Mouse (Mus musculus) CH12.LX (cell line): ENCODE measurements around the gene Ppp4r4. TPM values are rescaled to one million over a fixed set of nuclear protein-coding genes. Genes with fewer than 3 reads are reported as not detected.

ENCODE experiments used
- DNase-seq: peaks from one replicate; pipeline ENCODE4 v3.0.0-alpha.2; 2013; ENCODE audit errors: extremely low read depth
- H3K27ac ChIP-seq: 2 replicates; pipeline ENCODE4 v1.5.1; 2012; ENCODE audit warnings: low read depth, mild to moderate bottlenecking, control low read depth, moderate library complexity; ENCODE audit not compliant: insufficient read depth
- H3K27me3 ChIP-seq: replicated peaks from 2 replicates; pipeline ENCODE3; 2012; ENCODE audit warnings: inconsistent platforms
- H3K36me3 ChIP-seq, 2 experiments: replicated peaks in 1 of 2; 2 replicates each; pipeline versions ENCODE3 to v1.6.1; 2012; ENCODE audit warnings: inconsistent platforms in 1 of 2, low read length in 1 of 2, mild to moderate bottlenecking in 1 of 2, mixed read lengths in 1 of 2, moderate library complexity in 1 of 2; ENCODE audit not compliant: control insufficient read depth in 1 of 2, insufficient read depth in 1 of 2
- H3K4me1 ChIP-seq, 2 experiments: 2 replicates each; pipeline ENCODE4 v1.6.1; 2012; ENCODE audit warnings: inconsistent platforms in 1 of 2, moderate library complexity in 1 of 2; ENCODE audit not compliant: insufficient read depth in 2 of 2, control insufficient read depth in 1 of 2
- H3K4me2 ChIP-seq: 2 replicates; pipeline ENCODE4 v1.6.1; 2012; ENCODE audit warnings: low read depth, mild to moderate bottlenecking, control low read depth; ENCODE audit not compliant: poor library complexity, insufficient read depth, severe bottlenecking
- H3K4me3 ChIP-seq, 3 experiments: fragments of 150-350 bp in 1 of 3; sonication (generic) in 1 of 3; replicated peaks in 1 of 3; 2 replicates each; pipeline versions ENCODE3 to v1.5.1; 2011 to 2012; ENCODE audit warnings: low read depth in 2 of 3, low read length in 2 of 3, mild to moderate bottlenecking in 2 of 3, moderate library complexity in 2 of 3, control low read depth in 1 of 3, improper control_type of control experiment in 1 of 3, inconsistent platforms in 1 of 3, mixed read lengths in 1 of 3; ENCODE audit not compliant: poor library complexity in 1 of 3
- H3K79me2 ChIP-seq: replicated peaks from 2 replicates; pipeline ENCODE4 v1.6.1; 2012; ENCODE audit warnings: mild to moderate bottlenecking, moderate library complexity; ENCODE audit not compliant: control insufficient read depth, poor library complexity, insufficient read depth, severe bottlenecking; ENCODE audit errors: extremely low read depth
- H3K9ac ChIP-seq: 2 replicates; pipeline ENCODE4 v1.6.1; 2012; ENCODE audit warnings: low read depth, mild to moderate bottlenecking, control low read depth, moderate library complexity; ENCODE audit not compliant: insufficient read depth
- H3K9me3 ChIP-seq: replicated peaks from 2 replicates; pipeline ENCODE3; 2012; ENCODE audit warnings: low read length, inconsistent platforms, mixed read lengths
- CHD2 ChIP-seq: IDR thresholded peaks from 2 replicates; pipeline ENCODE4 v1.6.1; 2011; ENCODE audit warnings: low read length, improper control_type of control experiment
- CTCF ChIP-seq, 2 experiments: IDR thresholded peaks in 1 of 2; conservative IDR thresholded peaks in 1 of 2; 2 replicates each; pipeline ENCODE4 v1.5.1; 2011 to 2012; ENCODE audit warnings: low read depth in 2 of 2, low read length in 2 of 2, improper control_type of control experiment in 1 of 2, inconsistent platforms in 1 of 2, mild to moderate bottlenecking in 1 of 2, moderate library complexity in 1 of 2
- ETS1 ChIP-seq: conservative IDR thresholded peaks from 2 replicates; pipeline ENCODE4 v1.6.1; 2012; ENCODE audit warnings: low read depth, mild to moderate bottlenecking, inconsistent platforms, low read length, improper control_type of control experiment, moderate library complexity
- JUN ChIP-seq: IDR thresholded peaks from 2 replicates; pipeline ENCODE4 v1.6.1; 2011; ENCODE audit warnings: low read depth, mild to moderate bottlenecking, low read length, improper control_type of control experiment, moderate library complexity; ENCODE audit not compliant: insufficient read depth
- JUND ChIP-seq: conservative IDR thresholded peaks from 2 replicates; pipeline ENCODE4 v1.6.1; 2011; ENCODE audit warnings: low read depth, low read length, improper control_type of control experiment
- KAT2A ChIP-seq: IDR thresholded peaks from 2 replicates; pipeline ENCODE4 v1.6.1; 2012; ENCODE audit warnings: low read length, improper control_type of control experiment, inconsistent platforms; ENCODE audit not compliant: insufficient replicate concordance
- MAZ ChIP-seq: IDR thresholded peaks from 2 replicates; pipeline ENCODE4 v1.6.1; 2012; ENCODE audit warnings: low read depth, mild to moderate bottlenecking, inconsistent platforms, low read length, improper control_type of control experiment, moderate library complexity
- NELFE ChIP-seq: IDR thresholded peaks from 2 replicates; pipeline ENCODE4 v1.6.1; 2011; ENCODE audit warnings: low read depth, low read length, improper control_type of control experiment
- NRF1 ChIP-seq: IDR thresholded peaks from 2 replicates; pipeline ENCODE4 v1.6.1; 2014; ENCODE audit warnings: low read depth, mild to moderate bottlenecking, inconsistent platforms, low read length, improper control_type of control experiment, moderate library complexity
- POLR2AphosphoS2 ChIP-seq: IDR thresholded peaks from 2 replicates; pipeline ENCODE4 v1.6.1; 2011; ENCODE audit warnings: low read depth, low read length, improper control_type of control experiment
- RAD21 ChIP-seq: IDR thresholded peaks from 2 replicates; pipeline ENCODE4 v1.6.1; 2011; ENCODE audit warnings: low read depth, mild to moderate bottlenecking, low read length, improper control_type of control experiment, moderate library complexity
- SIN3A ChIP-seq: IDR thresholded peaks from 2 replicates; pipeline ENCODE4 v1.6.1; 2012; ENCODE audit warnings: low read length, improper control_type of control experiment, inconsistent platforms
- SMC3 ChIP-seq: IDR thresholded peaks from 2 replicates; pipeline ENCODE4 v1.6.1; 2011; ENCODE audit warnings: low read depth, low read length, improper control_type of control experiment
- TCF12 ChIP-seq: IDR thresholded peaks from 2 replicates; pipeline ENCODE4 v1.6.1; 2014; ENCODE audit warnings: low read depth, mild to moderate bottlenecking, inconsistent platforms, low read length, improper control_type of control experiment
- UBTF ChIP-seq: IDR thresholded peaks from 2 replicates; pipeline ENCODE4 v1.6.1; 2012; ENCODE audit warnings: low read depth, mild to moderate bottlenecking, inconsistent platforms, low read length, improper control_type of control experiment, moderate library complexity
- USF1 ChIP-seq: IDR thresholded peaks from 2 replicates; pipeline ENCODE4 v1.6.1; 2014; ENCODE audit warnings: low read depth, mild to moderate bottlenecking, inconsistent platforms, low read length, improper control_type of control experiment
- USF2 ChIP-seq: conservative IDR thresholded peaks from 2 replicates; pipeline ENCODE4 v1.6.1; 2011; ENCODE audit warnings: low read depth, low read length, improper control_type of control experiment
- ZKSCAN1 ChIP-seq: IDR thresholded peaks from 2 replicates; pipeline ENCODE4 v1.6.1; 2012; ENCODE audit warnings: low read depth, inconsistent platforms, low read length, improper control_type of control experiment, borderline replicate concordance
- ZNF384 ChIP-seq: IDR thresholded peaks from 2 replicates; pipeline ENCODE4 v1.6.1; 2012; ENCODE audit warnings: low read depth, low read length, improper control_type of control experiment, inconsistent platforms
- dilution Hi-C: fragments of 300-500 bp; cut with MboI; formaldehyde crosslinking; loops from 2 replicates; pipeline ENCODE4 v1.14.3; 2020; ENCODE audit warnings: low sequenced_read_pairs; ENCODE audit not compliant: extremely low pct_unique_long_range_greater_than_20kb, extremely low pct_ligation_motif_present
- in situ Hi-C: fragments of 300-500 bp; cut with MboI; formaldehyde crosslinking; loops from 3 replicates; pipeline ENCODE4 v1.14.3; 2019; ENCODE audit warnings: low sequenced_read_pairs, low pct_ligation_motif_present, low pct_unique_long_range_greater_than_20kb, mixed read lengths
- polyA plus RNA-seq: library from polyadenylated mRNA; unstranded; fragments of >175 nt; gene quantifications from 2 replicates; pipeline ENCODE4 v1.2.1, GENCODE M21; 2012; ENCODE audit warnings: low read depth; ENCODE audit not compliant: insufficient read length
- total RNA-seq, 2 experiments: library from RNA; depleted of rRNA; stranded (reverse); fragments of 300-350 nt in 1 of 2; fragments of >200 nt in 1 of 2; gene quantifications; 2 replicates each; pipeline ENCODE4 v1.2.3; 2012 to 2014

Gene Ppp4r4
- total and polyA plus RNA-seq, 3 experiments: 0.38 to 1.7 (median 0.68) TPM

DNA sequence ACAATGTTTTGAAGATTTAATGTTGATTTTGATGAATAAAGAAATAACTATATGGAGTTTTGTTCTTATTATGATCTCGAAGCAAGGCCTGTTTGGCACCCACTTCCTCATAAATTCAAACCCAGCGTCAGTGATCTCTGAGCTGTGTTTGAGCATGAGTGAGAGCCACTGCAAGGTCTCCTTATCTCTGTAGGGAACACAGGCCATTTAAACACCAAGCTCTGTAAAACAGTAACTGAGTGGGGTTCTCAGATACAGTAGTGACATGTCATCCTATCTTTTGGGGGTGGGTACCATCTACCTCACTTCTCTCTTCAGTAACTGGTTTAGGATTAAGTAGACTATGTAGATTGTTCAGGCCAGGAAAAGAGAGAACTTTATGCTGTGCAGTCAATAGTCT, 20.4 kb downstream of the Ppp4r4 start:
- Histone ChIP-seq H3K4me1 (peaks cover 3 to 22% of the 10 kb centered on the region in 2 experiments; a peak in 3 of 4 replicates), H3K4me3 (no peak overlapping the region), H3K27ac (no peak overlapping the region)
- in situ Hi-C loops: loop anchor here (10.0 kb wide), 1 partner anchor 128 kb away; the partner anchor contains the start of gene Ddx24
- no peak for TF ChIP-seq ZKSCAN1
- TF ChIP-seq JUND: no peak
- no peak for TF ChIP-seq POLR2AphosphoS2
- no peak for TF ChIP-seq UBTF
- no peak for TF ChIP-seq NRF1
- TF ChIP-seq USF2: no peak
- no peak for TF ChIP-seq KAT2A
- TF ChIP-seq, all 38 proteins: peak for 0
- Histone ChIP-seq H3K36me3 (no peaks in the 10 kb centered on the region), H3K79me2 (no peaks in the 10 kb centered on the region), H3K9me3 (no peaks in the 10 kb centered on the region), H3K27me3 (no peaks in the 10 kb centered on the region), H3K9ac (no peak overlapping the region), H3K4me2 (no peak overlapping the region)
- no peak for DNase-seq
- dilution Hi-C loops: no loop called here

GRCm38 (mm10) chr12:103553497-103553896, 21.4 kb downstream of the Ppp4r4 start:
- Histone ChIP-seq H3K9me3 (no peaks in the 10 kb centered on the region), H3K27ac (no peak overlapping the region), H3K79me2 (no peaks in the 10 kb centered on the region), H3K4me3 (no peak overlapping the region), H3K4me2 (no peak overlapping the region), H3K27me3 (no peaks in the 10 kb centered on the region), H3K9ac (no peak overlapping the region), H3K36me3 (no peaks in the 10 kb centered on the region), H3K4me1 (peaks cover 3 to 21% of the 10 kb centered on the region in 2 experiments; a peak in 3 of 4 replicates)
- DNase-seq: peak; percentile 44
- TF ChIP-seq SMC3 (peak; percentile 47), RAD21 (peak; percentile 21), CTCF (conservative IDR thresholded peaks at IDR 0.05 in 1 of 2, IDR thresholded peaks at IDR 0.05 in 1 of 2; ENCODE audit: low read depth in 2 of 2, low read length in 2 of 2) (peak; percentile 46 to 70), CHD2 (no peak)
- in situ Hi-C loops (loop anchor here (10.0 kb wide), 1 partner anchor 129 kb away; the partner anchor contains the start of gene Ddx24), dilution Hi-C loops (no loop called here)

- Histone ChIP-seq H3K36me3 (no peaks in the 10 kb centered on the region), H3K79me2 (no peaks in the 10 kb centered on the region), H3K27me3 (no peaks in the 10 kb centered on the region), H3K9ac (no peak overlapping the region), H3K4me2 (no peak overlapping the region), H3K4me1 (peaks cover 3 to 4% of the 10 kb centered on the region in 2 experiments; a peak in 1 of 4 replicates), H3K4me3 (no peak overlapping the region), H3K27ac (no peak overlapping the region), H3K9me3 (no peaks in the 10 kb centered on the region)
- no peak for TF ChIP-seq SIN3A
- TF ChIP-seq USF2: no peak
- TF ChIP-seq USF1: no peak
- no peak for TF ChIP-seq ETS1
- no peak for TF ChIP-seq MAZ
- TF ChIP-seq JUND: no peak
- no peak for TF ChIP-seq JUN
- no peak for TF ChIP-seq NELFE
- no peak for TF ChIP-seq ZNF384
- no peak for TF ChIP-seq TCF12
- no peak for DNase-seq
- dilution Hi-C loops: no loop called here
- in situ Hi-C loops: loop anchor here (10.0 kb wide), 1 partner anchor 132 kb away; the partner anchor contains the start of gene Ddx24
Observed at GRCm38 (mm10) chr12:103556856-103557255, 24.8 kb downstream of the Ppp4r4 start.
